Mouse (Mus musculus) E14TG2a.4 (cell line): ENCODE measurements around the gene Serpinb8.

Experiments
- CTCF ChIP-seq: conservative IDR thresholded peaks from 2 replicates; pipeline ENCODE4 v1.5.1; 2014; ENCODE audit warnings: low read length
- NANOG ChIP-seq: IDR thresholded peaks from 2 replicates; pipeline ENCODE4 v1.6.1; 2014; ENCODE audit warnings: borderline replicate concordance, low read length, mixed read lengths
- POU5F1 ChIP-seq: IDR thresholded peaks from 2 replicates; pipeline ENCODE4 v1.6.1; 2014; ENCODE audit warnings: low read length, borderline replicate concordance

GRCm38 (mm10) chr1:107638459-107638858 is 48.7 kb downstream of the Serpinb8 start:
- no peak for TF ChIP-seq CTCF
- TF ChIP-seq NANOG = no peak
- no peak for TF ChIP-seq POU5F1
